Mouse (Mus musculus) brain, embryonic 14.5 days (tissue): ENCODE measurements around the gene Wnt1.

Source experiments
- CTCF ChIP-seq: fragments of 200-500 bp; IDR thresholded peaks from 2 replicates; pipeline ENCODE4 v1.5.1; 2012; ENCODE audit warnings: inconsistent platforms, mild to moderate bottlenecking, moderate library complexity, borderline replicate concordance; ENCODE audit not compliant: insufficient read depth, insufficient read length; ENCODE audit errors: extremely low read depth
- POLR2A ChIP-seq: fragments of 200-500 bp; IDR thresholded peaks from 2 replicates; pipeline ENCODE4 v1.6.1; 2012; ENCODE audit warnings: mild to moderate bottlenecking, inconsistent platforms, borderline replicate concordance; ENCODE audit not compliant: poor library complexity, insufficient read depth, insufficient read length, severe bottlenecking; ENCODE audit errors: extremely low read depth

GRCm38 (mm10) chr15:98839161-98839560 is 49.5 kb downstream of the Wnt1 start:
- TF ChIP-seq POLR2A (no peak), CTCF (no peak)
